ENCODE assay signal across 15 mouse cellular contexts in genomic region chr1:71913221-71913620, GRCm38 (mm10).
"Had no signal": no experiment of that assay in that cellular context is flagged by ENCODE, and none has a peak within 500 bp of the region (broad histone marks: within the 10 kb centered on the region; RNA-seq: fewer than 3 reads in every experiment).

No protein-coding gene starts in this region.

- H3K9ac ChIP-seq: kidney, embryonic 15.5 days; limb, embryonic 15.5 days; lung, embryonic 14.5 days; neural tube, embryonic 13.5 days; stomach, embryonic 15.5 days had no signal

- H3K9me3 ChIP-seq: kidney, embryonic 15.5 days; limb, embryonic 15.5 days; neural tube, embryonic 13.5 days; stomach, embryonic 15.5 days had no signal

- DNase-seq: kidney, adult 2 months; kidney, postnatal 14 days; lung, embryonic 14.5 days; lung, postnatal 10 days; midbrain, embryonic 14.5 days; right cerebral cortex, adult 18-20 months; right cerebral cortex, postnatal 25 days; thymus, adult 2 months; thymus, postnatal 25 days had no signal

- H3K4me1 ChIP-seq: stomach, embryonic 15.5 days had no signal

- H3K4me3 ChIP-seq: kidney, embryonic 15.5 days; limb, embryonic 15.5 days; neural tube, embryonic 13.5 days; stomach, embryonic 15.5 days had no signal

- H3K36me3 ChIP-seq: kidney, embryonic 15.5 days; limb, embryonic 15.5 days; neural tube, embryonic 13.5 days; stomach, embryonic 15.5 days had no signal

- H3K27me3 ChIP-seq: kidney, embryonic 15.5 days; limb, embryonic 15.5 days; neural tube, embryonic 13.5 days; stomach, embryonic 15.5 days had no signal

- ATAC-seq: intestine, embryonic 16.5 days had no signal

- H3K4me2 ChIP-seq: kidney, embryonic 15.5 days; limb, embryonic 15.5 days; lung, embryonic 14.5 days; neural tube, embryonic 13.5 days; stomach, embryonic 15.5 days had no signal

- H3K27ac ChIP-seq: kidney, embryonic 15.5 days; limb, embryonic 15.5 days; macrophage; neural tube, embryonic 13.5 days; stomach, embryonic 15.5 days had no signal
